Mouse (Mus musculus) kidney, embryonic 14.5 days (tissue): Measurements from ENCODE around the gene Apc2. TPM values are rescaled to one million over a fixed set of nuclear protein-coding genes. Genes with fewer than 3 reads are reported as not detected.

Source experiments
- ATAC-seq: fragments of 200-750 bp; cut with Nextera tagmentation; 2 replicates; pipeline ENCODE4 v1.8.0; 2017; ENCODE audit warnings: moderate number of reproducible peaks, mild to moderate bottlenecking, moderate TSS enrichment, moderate library complexity; ENCODE audit not compliant: low FRiP score, low TSS enrichment
- H3K27ac ChIP-seq: fragments of 300-500 bp; sonication (generic); 2 replicates; pipeline ENCODE4 v1.5.1; 2014; ENCODE audit warnings: low read depth, mild to moderate bottlenecking, low read length, moderate library complexity, mixed read lengths
- H3K27me3 ChIP-seq: fragments of 300-500 bp; sonication (generic); 2 replicates; pipeline ENCODE4 v1.6.1; 2014; ENCODE audit warnings: mild to moderate bottlenecking, low read length; ENCODE audit not compliant: control insufficient read depth, insufficient read depth
- H3K36me3 ChIP-seq: fragments of 300-500 bp; sonication (generic); 2 replicates; pipeline ENCODE4 v1.6.1; 2014; ENCODE audit warnings: low read length, mixed read lengths; ENCODE audit not compliant: control insufficient read depth, insufficient read depth
- H3K4me1 ChIP-seq: fragments of 300-500 bp; sonication (generic); 2 replicates; pipeline ENCODE4 v1.6.1; 2014; ENCODE audit warnings: low read length, mixed read lengths; ENCODE audit not compliant: control insufficient read depth, insufficient read depth
- H3K4me2 ChIP-seq: fragments of 300-500 bp; sonication (generic); replicated peaks from 2 replicates; pipeline ENCODE4 v1.6.1; 2014; ENCODE audit warnings: low read depth, mild to moderate bottlenecking, low read length
- H3K4me3 ChIP-seq: fragments of 300-500 bp; sonication (generic); 2 replicates; pipeline ENCODE4 v1.5.1; 2014; ENCODE audit warnings: mild to moderate bottlenecking, low read length
- H3K9ac ChIP-seq: fragments of 300-500 bp; sonication (generic); 2 replicates; pipeline ENCODE4 v1.6.1; 2014; ENCODE audit warnings: low read depth, mild to moderate bottlenecking, low read length, moderate library complexity
- H3K9me3 ChIP-seq: fragments of 300-500 bp; sonication (generic); 2 replicates; pipeline ENCODE4 v1.6.1; 2016; ENCODE audit warnings: low read length; ENCODE audit not compliant: control insufficient read depth
- WGBS: fragments of 180-500 bp; shearing (Covaris S2); extraction: QIAGEN DNeasy Blood & Tissue Kit; methylation state at CpG from one replicate; pipeline ENCODE4 v1.1.7; 2014; 5-methylcytosine and 5-hydroxymethylcytosine counted together
- polyA plus RNA-seq: library from polyadenylated mRNA; unstranded; fragments of >200 nt; fragmentation: Nextera tagmentation; extraction: Ambion mirVana; gene quantifications from 2 replicates; pipeline ENCODE4 v1.2.1, GENCODE M21; 2014

Apc2 gene
- polyA plus RNA-seq, 1 experiment from 2014 or later: 1.0 TPM

DNA sequence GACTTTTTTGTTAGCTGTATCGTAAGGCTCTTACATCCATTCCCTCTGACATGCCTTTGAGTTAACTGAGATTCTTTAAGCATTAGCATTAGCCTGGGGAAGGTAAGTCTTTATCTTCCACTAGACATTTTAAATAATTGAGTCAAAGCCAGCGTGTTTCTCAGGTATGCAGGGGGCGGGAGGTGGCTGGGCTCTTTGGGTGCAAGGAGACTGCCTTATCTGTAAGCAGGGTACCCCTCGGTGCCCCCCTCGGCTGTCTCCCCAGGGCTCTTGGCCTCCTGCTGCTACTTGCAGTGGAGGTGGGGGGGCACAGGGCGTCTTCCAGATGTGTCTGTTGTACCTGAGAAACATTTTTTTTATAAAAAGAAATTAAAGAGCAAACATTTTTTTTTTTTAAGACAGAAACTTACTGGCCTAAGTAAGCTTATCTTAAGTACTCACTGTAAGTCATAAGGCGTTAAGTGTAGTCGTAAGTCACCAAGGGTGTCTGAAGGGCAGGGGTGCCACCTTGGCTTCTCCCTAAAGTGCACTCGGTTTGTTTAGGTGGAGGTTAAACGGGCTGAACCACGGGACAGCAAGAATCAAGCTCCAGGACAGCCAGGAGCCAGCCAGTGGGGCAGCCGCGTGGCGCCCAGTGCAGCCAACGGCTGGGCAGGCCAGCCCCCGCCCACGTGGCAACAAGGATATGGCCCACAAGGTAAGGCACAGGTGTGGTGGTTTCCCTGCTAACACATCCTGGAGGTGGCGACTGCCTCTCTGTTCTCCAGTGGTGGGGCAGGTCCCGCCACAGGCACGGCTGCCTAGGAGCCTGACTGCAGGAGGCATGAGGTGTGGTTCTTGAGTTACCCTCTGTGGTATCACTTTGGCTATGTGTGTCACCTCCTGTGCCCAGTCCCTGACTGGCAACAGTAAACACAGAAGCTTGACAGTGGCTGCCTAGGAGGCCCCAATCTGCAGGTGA, 13.0 kb upstream of the Apc2 start:
- Histone ChIP-seq H3K27ac (no peak overlapping the region), H3K4me3 (no peak overlapping the region), H3K27me3 (no peaks in the 10 kb centered on the region), H3K4me2 (no peak overlapping the region), H3K4me1 (no peaks in the 10 kb centered on the region), H3K9ac (no peak overlapping the region), H3K9me3 (no peaks in the 10 kb centered on the region), H3K36me3 (peaks cover 95% of the 10 kb centered on the region)
- WGBS: 88% methylated on average over 20 of the region's 20 CpGs
- ATAC-seq: no peak

DNA sequence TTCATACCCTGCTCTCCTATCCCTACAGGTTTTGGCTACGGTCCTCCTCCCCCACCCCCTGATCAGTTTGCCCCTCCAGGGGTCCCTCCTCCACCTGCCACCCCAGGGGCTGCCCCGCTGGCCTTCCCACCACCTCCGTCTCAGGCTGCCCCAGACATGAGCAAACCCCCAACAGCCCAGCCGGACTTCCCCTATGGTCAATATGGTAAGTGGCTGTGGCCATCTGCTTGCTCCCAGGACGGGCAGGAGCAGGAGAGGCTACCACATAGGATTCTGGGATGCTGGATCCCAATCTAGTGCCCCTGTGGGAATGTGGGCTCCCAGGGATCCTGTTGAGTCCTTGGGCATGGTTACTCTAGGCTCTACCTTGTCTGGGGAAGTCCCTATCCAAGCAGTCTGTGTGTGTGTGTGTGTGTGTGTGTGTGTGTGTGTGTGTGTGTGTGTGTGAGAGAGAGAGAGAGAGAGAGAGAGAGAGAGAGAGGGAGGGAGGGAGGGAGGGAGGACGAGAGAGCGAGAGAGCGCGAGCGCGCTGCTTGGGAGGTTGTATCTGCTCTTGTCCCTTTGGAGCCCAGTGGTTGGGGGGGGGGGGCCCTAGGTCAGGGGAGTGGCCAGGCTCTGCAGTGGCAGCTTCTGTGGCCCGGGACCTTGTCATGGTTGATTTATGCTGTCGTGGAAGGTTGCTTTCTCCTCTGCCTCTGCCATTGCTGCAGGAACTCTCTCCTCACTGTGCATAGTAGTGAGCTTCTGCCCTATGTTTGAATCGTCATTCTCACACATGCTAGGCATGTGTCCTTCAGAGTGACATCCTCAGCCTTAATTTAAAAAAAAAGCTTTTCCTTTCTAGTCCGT, 10.3 kb upstream of the Apc2 start:
- Histone ChIP-seq H3K4me3 (no peak overlapping the region), H3K9me3 (no peaks in the 10 kb centered on the region), H3K9ac (no peak overlapping the region), H3K4me1 (no peaks in the 10 kb centered on the region), H3K27ac (no peak overlapping the region), H3K4me2 (no peak overlapping the region), H3K36me3 (peaks cover 82% of the 10 kb centered on the region), H3K27me3 (no peaks in the 10 kb centered on the region)
- ATAC-seq: no peak
- 55% methylated on average over 14 of the region's 15 CpGs for WGBS

DNA sequence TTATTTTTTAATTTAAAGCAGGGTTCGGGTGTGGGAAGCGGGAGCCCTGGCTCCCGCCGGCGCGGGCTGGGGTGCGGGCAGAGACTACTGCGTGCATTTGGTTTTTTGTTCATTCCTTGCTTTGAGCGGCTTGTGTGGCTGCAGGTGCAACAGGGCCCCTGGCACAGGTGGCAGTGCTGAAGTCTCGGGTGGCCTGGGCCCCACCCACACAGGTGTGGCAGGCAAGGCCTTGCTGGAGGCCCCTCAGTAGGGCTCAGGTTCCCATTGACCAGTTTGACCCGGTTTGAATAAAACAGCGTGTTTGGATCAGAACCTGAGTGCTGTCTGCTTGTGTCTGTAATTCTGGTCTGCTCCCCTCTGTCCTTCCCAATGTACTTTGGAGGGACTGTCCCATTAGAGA, 7.7 kb upstream of the Apc2 start:
- WGBS: 92% methylated on average over 12 of the region's 12 CpGs
- H3K4me3 ChIP-seq: no peak overlapping the region

DNA sequence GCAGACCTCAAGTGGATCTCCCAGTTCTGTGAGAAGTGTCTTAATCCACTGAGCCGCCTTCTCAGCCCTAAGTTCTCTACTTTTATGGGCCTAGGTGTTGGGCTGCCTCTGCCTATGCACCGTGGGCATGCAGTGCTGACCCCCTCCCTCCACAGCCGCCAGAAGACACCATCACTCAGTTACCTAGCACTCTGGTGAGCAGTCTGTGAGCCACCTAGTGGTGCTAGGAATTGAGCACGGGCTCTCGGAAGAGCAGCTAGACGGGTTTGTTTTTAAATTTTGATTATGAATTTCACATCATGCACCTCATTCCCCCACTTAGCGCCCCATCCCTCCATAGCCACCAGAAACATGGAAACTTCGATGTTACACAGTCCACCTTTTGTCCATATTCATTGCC, 7.1 kb upstream of the Apc2 start:
- Histone ChIP-seq H3K4me1 (peaks cover 3% of the 10 kb centered on the region; the same call in 1 of the 2 replicates), H3K27me3 (no peaks in the 10 kb centered on the region), H3K36me3 (peaks cover 54% of the 10 kb centered on the region), H3K9ac (no peak overlapping the region), H3K9me3 (no peaks in the 10 kb centered on the region), H3K4me3 (no peak overlapping the region), H3K27ac (no peak overlapping the region), H3K4me2 (no peak overlapping the region)
- 67% methylated on average over 8 of the region's 8 CpGs for WGBS
- ATAC-seq: no peak

More for the DNA sequence above, 7.7 kb upstream of the Apc2 start:
- Histone ChIP-seq H3K9me3 (no peaks in the 10 kb centered on the region), H3K36me3 (peaks cover 57% of the 10 kb centered on the region), H3K4me1 (no peaks in the 10 kb centered on the region), H3K27ac (no peak overlapping the region), H3K4me2 (no peak overlapping the region), H3K27me3 (no peaks in the 10 kb centered on the region), H3K9ac (no peak overlapping the region)
- ATAC-seq: no peak

DNA sequence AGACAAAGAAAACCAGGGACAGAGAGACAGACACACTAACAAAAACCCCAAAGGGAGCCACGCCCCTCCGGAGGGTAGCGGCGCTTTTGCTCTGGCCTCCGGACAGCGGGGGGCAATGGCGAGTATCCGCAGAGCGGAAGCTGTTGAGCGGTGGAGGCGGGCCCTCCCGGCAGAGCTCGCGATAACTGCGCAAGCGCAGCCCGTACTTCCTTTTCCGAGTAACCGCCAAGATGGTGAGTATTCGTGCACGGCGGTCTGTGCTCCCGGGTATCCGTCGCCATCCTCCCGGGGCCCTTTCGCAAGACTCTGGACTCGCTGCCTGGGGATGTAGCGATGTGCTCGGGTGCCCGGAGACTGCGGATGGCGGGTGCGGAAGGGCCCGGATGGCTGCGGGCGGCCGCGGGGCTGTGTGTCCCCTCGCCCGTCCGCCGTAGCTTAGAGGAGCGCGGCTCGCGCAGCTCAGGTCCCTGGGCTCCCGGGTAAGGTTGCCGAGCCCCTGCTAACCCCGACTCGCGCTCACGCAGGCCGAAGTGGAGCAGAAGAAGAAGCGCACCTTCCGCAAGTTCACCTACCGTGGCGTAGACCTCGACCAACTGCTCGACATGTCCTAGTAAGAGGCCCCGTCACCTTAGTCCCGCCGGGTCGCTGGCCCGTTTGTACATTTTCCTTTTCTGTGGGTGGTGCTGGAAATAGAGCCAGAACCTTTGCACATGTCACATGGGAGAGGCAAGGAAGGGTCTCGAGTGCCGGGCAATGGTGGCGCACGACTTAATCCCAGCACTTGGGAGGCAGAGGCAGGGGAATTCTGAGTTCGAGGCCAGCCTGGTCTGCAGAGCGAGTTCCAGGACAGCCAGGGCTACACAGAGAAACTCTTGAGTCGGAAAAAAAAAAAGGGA, 3.3 kb upstream of the Apc2 start, which contains the start of gene Rps15:
Rps15 (plus strand) TSS at position 203 of the 896 bp plus-strand sequence.
- Histone ChIP-seq H3K4me1 (peaks cover 10% of the 10 kb centered on the region), H3K27ac (peak within 1 kb of the TSS; percentile 95), H3K27me3 (peaks cover 2% of the 10 kb centered on the region; the same call in 1 of the 2 replicates), H3K9me3 (no peaks in the 10 kb centered on the region), H3K9ac (peak within 1 kb of the TSS; percentile 97), H3K36me3 (peaks cover 32% of the 10 kb centered on the region), H3K4me2 (peak within 1 kb of the TSS; percentile 72), H3K4me3 (peak within 1 kb of the TSS; percentile 94)
- WGBS: under 1% methylated on average over 71 of the region's 72 CpGs
- ATAC-seq: peak; percentile 87

DNA sequence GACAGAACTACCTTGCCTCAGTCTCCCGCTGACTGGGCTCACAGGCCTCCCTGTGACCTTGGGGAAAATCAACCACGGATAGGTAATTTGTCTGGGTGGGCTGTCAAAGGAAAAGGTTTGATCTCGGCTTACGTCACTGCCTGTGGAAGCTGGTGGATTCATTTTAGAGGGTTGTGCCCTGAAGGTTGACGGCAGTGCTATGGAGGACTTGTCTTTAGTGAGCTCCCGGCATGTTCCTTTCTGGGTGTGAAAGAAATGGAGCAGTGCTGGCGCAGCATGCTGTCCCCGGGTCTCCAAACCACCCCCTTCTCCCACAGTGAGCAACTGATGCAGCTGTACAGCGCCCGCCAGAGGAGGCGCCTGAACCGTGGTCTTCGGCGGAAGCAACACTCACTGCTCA, 2.5 kb upstream of the Apc2 start:
- ATAC-seq: no peak
- WGBS: 26% methylated on average over 14 of the region's 14 CpGs
- peak overlapping the region; percentile 94 for H3K4me3 ChIP-seq
- peak overlapping the region; percentile 97 for H3K9ac ChIP-seq
- H3K27ac ChIP-seq: no peak overlapping the region; the same call in 1 of the 2 replicates
- peak overlapping the region; percentile 72 for H3K4me2 ChIP-seq
- H3K4me1 ChIP-seq: peaks cover 10% of the 10 kb centered on the region
- H3K27me3 ChIP-seq: peaks cover 9% of the 10 kb centered on the region
- no peaks in the 10 kb centered on the region for H3K9me3 ChIP-seq
- peaks cover 25% of the 10 kb centered on the region for H3K36me3 ChIP-seq

DNA sequence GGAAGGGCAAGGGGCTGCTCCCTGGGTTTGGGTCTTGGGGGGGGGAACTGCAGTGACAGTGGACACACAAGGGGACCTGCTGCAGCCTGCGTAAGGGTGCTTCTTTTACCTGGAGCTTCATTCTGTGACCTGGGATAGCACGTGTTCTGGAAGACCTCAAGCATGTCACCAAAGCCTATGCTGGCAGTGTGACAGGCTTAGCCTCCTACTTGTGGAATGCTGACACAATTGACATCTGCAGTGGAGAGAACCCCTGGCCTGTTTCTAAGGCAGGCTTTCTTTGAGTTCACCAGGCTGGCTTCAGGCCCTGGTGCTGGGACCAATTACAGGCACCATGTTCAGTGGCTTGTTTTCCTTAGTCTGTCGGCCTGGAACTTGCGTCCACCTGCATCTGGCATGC, 1.5 kb upstream of the Apc2 start:
- H3K4me3 ChIP-seq: no peak overlapping the region
- peaks cover 10% of the 10 kb centered on the region for H3K4me1 ChIP-seq

DNA sequence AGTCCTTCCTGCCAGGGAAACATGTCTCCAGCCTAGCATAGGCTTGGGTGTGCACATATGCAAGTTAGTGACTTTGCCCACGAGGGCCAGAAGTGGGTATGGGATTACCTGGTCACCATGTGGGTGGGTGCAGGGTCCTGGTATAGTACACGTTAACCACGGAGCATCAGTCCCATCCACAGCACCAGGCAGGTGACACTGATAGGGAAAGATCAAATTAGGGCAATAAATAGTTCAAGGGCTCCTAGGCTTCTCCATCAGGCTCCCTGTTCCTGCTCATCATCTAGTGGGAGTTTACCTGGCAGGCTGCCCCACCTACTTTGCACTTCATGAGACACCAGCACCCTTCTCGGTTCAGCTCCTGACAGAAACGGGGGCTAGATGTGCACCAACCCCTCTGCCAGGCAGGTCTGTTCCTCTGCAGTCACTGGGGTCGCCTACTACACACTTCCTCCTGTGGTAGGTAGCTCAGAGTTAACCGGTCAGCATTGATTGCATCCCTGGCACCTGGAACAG, 931 bp upstream of the Apc2 start:
- Histone ChIP-seq H3K4me1 (peaks cover 10% of the 10 kb centered on the region), H3K9ac (no peak overlapping the region), H3K27me3 (peaks cover 24% of the 10 kb centered on the region), H3K36me3 (peaks cover 17% of the 10 kb centered on the region), H3K4me3 (no peak overlapping the region), H3K4me2 (no peak overlapping the region), H3K27ac (no peak overlapping the region), H3K9me3 (no peaks in the 10 kb centered on the region)
- ATAC-seq: no peak
- 42% methylated on average over 7 of the region's 7 CpGs for WGBS

More for the DNA sequence above, 1.5 kb upstream of the Apc2 start:
- no peak overlapping the region for H3K4me2 ChIP-seq
- WGBS: 85% methylated on average over 4 of the region's 4 CpGs
- H3K36me3 ChIP-seq: peaks cover 19% of the 10 kb centered on the region
- H3K9ac ChIP-seq: no peak overlapping the region
- H3K9me3 ChIP-seq: no peaks in the 10 kb centered on the region
- no peak overlapping the region for H3K27ac ChIP-seq
- no peak for ATAC-seq
- H3K27me3 ChIP-seq: peaks cover 19% of the 10 kb centered on the region
